Mouse (Mus musculus): ENCODE results near the gene Ldhc.

The Ldhc gene

DNA sequence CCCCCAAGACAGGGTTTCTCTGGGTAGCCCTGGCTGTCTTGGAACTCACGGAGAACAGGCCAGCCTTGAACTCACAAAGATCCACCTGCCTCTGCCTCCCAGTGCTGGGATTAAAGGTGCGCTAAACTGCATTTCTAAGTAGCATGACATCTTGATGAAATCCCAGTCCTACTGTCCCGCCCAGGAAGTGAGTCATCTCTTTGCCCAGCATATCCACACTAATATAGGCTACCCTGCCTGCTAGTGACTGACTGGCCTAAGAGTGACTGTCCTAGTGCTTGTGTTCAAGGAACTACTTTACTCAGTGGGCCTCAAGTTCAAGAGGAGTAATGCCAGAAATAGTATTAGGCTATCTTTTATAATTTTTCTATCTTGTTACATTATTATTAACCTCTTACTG lies 55.4 kb downstream of the Ldhc start:
- no peak for DNase-seq (ENCODE audit: inconsistent ontology term)

DNA sequence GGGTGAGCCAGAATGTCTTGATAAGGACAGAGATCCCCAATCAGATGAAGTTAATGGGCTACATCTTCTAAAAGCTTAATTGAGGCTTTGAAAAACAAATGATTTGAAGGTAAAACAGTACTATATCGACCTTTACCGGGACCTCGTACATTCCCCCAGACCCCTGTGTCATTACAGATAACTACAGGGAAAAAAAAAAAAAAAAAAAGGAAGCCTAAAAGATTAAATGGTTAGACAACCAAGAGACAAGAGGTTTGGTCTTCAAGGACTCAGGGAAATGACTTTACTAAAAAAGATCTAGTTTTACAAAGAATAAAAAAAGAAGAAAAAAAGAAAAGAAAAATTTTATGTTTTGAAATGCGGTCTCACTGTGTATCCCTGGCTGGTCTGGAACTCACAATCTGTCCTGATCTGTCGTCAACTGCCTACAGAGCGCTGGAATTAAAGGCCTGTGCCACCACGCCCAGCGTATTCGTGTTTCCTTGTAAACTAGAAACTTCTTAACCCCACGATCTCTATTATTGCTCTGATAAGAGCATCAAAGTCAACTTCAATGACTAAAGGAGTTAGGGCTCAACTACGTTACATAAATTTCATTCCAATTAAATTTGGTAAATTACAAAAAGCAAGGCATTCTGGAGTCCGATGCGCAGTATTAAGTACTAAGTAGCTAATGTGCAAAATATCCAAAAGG lies 57.8 kb downstream of the Ldhc start:
- DNase-seq (ENCODE audit: inconsistent ontology term): no peak

GRCm38 (mm10) chr7:46919551-46920176 lies 58.7 kb downstream of the Ldhc start, which contains the start of gene Tsg101:
Gene Tsg101 (minus strand): TSS chr7:46919969.
- peak; percentile 94 for DNase-seq (ENCODE audit: inconsistent ontology term)

DNA sequence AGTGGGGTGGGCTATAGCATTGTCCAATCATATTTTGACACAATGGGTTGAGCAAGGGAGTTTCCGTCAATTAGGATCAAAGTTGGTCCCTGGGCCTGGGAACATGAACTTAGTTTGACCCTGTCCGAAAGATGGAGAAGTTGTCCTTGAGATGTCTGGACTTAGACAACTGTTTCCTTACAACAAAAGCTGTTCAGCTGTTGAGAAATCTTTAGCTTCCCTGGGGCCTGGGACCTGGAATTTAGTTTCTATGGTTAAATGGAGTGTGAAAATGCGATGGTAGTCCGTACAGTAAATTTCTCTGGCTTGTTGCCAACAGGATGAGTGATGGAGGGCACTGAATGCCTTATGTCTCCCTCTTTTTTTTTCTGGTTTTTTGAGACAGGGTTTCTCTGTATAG lies 61.1 kb downstream of the Ldhc start:
- DNase-seq (ENCODE audit: inconsistent ontology term): peak; percentile 9

Data from Muller cell, postnatal 12 days (primary cell).